Mouse (Mus musculus) testis, adult 2 months (tissue): Measurements from ENCODE around the gene Ctse. TPM values are rescaled to one million over a fixed set of nuclear protein-coding genes. Genes with fewer than 3 reads are reported as not detected.

Experiments
- H3K27ac ChIP-seq: fragments of 200-500 bp; 2 replicates; pipeline ENCODE4 v1.5.1; 2012; ENCODE audit warnings: low read depth, low read length; ENCODE audit not compliant: control insufficient read depth, insufficient read depth
- H3K27me3 ChIP-seq: fragments of 200-500 bp; 2 replicates; pipeline ENCODE4 v1.6.1; 2012; ENCODE audit warnings: mild to moderate bottlenecking, low read length, moderate library complexity; ENCODE audit not compliant: control insufficient read depth, insufficient read depth
- H3K36me3 ChIP-seq: fragments of 200-500 bp; 2 replicates; pipeline ENCODE4 v1.6.1; 2012; ENCODE audit warnings: mild to moderate bottlenecking, low read length; ENCODE audit not compliant: control insufficient read depth, insufficient read depth
- H3K4me1 ChIP-seq: fragments of 200-500 bp; 2 replicates; pipeline ENCODE4 v1.6.1; 2012; ENCODE audit warnings: low read length; ENCODE audit not compliant: control insufficient read depth, insufficient read depth
- H3K4me3 ChIP-seq: fragments of 200-500 bp; 2 replicates; pipeline ENCODE4 v1.5.1; 2012; ENCODE audit warnings: low read depth, mild to moderate bottlenecking, low read length, moderate library complexity, mixed read lengths; ENCODE audit not compliant: control insufficient read depth
- CTCF ChIP-seq: fragments of 200-500 bp; IDR thresholded peaks from 2 replicates; pipeline ENCODE4 v1.5.1; 2012; ENCODE audit warnings: low read depth, mild to moderate bottlenecking, inconsistent platforms, low read length, moderate library complexity; ENCODE audit not compliant: control insufficient read depth, insufficient read depth, insufficient replicate concordance
- POLR2A ChIP-seq: fragments of 200-500 bp; IDR thresholded peaks from 2 replicates; pipeline ENCODE4 v1.6.1; 2012; ENCODE audit warnings: low read depth, mild to moderate bottlenecking, inconsistent platforms, low read length, moderate library complexity; ENCODE audit not compliant: control insufficient read depth
- polyA plus RNA-seq: library from polyadenylated mRNA; depleted of rRNA; stranded (reverse); fragments of >200 nt; gene quantifications from 2 replicates; pipeline ENCODE4 v1.2.3, GENCODE M21; 2012

Gene Ctse
- polyA plus RNA-seq, 1 experiment: 0.07 TPM

DNA sequence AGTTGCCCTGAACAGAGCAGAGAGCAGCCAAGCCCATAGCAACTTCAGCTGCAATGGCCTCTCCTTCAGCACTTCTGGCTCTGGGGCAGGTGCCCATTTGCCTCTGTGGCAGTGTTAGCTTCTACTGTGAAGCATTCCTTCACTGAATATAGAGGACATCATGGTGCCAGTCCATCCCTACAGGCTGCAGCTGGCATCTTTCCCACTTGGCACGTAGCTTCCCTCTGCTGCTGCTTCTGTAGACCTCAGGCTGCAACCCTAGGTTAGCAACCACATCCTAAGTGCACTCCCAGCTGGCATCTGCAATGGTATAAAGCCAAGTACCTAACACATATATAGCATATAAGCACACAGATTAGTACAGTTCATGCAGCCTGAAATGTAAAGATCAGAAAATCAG is 27.8 kb downstream of the Ctse start:
- no peak for TF ChIP-seq CTCF
- no peak for TF ChIP-seq POLR2A
- H3K4me3 ChIP-seq: no peak overlapping the region
- H3K27me3 ChIP-seq: no peaks in the 10 kb centered on the region
- H3K4me1 ChIP-seq: no peaks in the 10 kb centered on the region
- no peak overlapping the region for H3K27ac ChIP-seq
- H3K36me3 ChIP-seq: no peaks in the 10 kb centered on the region

DNA sequence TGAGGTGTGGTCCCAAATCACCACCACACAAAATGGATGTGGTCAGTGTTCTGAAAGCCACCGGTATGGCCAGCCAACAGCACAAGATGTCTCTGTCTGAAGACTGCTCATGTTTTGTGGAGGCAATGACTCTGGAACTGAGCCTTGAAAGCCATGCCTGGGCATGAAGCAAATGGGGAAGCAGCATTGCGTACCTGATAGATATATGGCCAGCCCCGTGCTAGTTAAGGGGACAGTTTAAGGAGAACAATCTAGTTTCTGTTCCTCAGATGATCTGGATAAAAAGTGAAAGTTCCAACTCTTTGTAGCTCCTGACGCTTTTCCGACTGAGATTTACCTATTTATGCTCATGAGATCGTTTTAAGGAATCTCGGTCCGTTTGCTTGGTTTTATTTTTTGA is 33.0 kb downstream of the Ctse start:
- TF ChIP-seq CTCF (no peak), POLR2A (no peak)
- H3K27me3 ChIP-seq: no peaks in the 10 kb centered on the region
- no peak overlapping the region for H3K27ac ChIP-seq
- H3K36me3 ChIP-seq: no peaks in the 10 kb centered on the region
- no peak overlapping the region for H3K4me3 ChIP-seq
- H3K4me1 ChIP-seq: no peaks in the 10 kb centered on the region

DNA sequence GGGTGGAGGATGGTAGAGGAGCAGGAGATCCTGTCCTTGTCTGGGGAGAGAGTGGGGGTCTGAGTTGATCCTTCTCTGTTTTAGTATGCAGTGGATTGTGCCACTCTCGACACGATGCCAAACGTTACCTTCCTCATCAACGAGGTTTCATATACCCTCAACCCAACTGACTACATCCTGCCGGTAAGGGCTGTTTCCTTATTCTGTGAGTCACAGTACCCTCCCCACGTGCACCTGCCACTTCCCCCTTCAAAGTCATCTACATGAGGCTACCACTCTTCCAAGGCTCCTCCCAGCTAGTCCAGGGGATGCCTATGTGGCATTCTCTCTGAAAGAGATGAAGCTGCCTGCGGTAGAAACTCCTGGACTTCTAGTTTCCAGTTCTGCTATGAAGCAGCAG is 34.3 kb downstream of the Ctse start:
- no peak overlapping the region for H3K27ac ChIP-seq
- no peaks in the 10 kb centered on the region for H3K27me3 ChIP-seq
- no peaks in the 10 kb centered on the region for H3K4me1 ChIP-seq
- no peak overlapping the region for H3K4me3 ChIP-seq
- no peak for TF ChIP-seq CTCF
- TF ChIP-seq POLR2A: no peak
- H3K36me3 ChIP-seq: no peaks in the 10 kb centered on the region

DNA sequence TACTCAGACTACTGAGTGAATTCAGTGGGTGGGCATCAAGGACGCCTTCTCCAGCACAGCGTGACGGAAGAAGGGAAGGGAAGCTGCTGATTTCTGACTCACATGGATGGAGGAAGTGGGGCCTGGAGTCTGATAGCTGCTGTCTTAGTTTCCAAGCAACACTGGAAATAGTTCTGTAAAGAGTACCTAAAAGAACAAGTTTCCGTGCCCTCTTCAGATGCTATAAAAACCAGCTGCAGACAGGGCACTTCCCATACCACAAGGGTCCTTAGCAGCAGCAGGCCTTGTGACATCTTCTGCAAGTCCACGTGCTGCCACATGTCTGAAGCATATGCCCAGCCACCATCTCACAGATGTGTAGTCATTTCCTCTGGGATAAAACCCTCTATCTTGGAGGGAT is 41.5 kb downstream of the Ctse start:
- no peak for TF ChIP-seq POLR2A
- no peak for TF ChIP-seq CTCF
- no peaks in the 10 kb centered on the region for H3K4me1 ChIP-seq
- no peaks in the 10 kb centered on the region for H3K27me3 ChIP-seq
- no peak overlapping the region for H3K27ac ChIP-seq
- no peaks in the 10 kb centered on the region for H3K36me3 ChIP-seq
- peak overlapping the region; percentile 47 for H3K4me3 ChIP-seq

DNA sequence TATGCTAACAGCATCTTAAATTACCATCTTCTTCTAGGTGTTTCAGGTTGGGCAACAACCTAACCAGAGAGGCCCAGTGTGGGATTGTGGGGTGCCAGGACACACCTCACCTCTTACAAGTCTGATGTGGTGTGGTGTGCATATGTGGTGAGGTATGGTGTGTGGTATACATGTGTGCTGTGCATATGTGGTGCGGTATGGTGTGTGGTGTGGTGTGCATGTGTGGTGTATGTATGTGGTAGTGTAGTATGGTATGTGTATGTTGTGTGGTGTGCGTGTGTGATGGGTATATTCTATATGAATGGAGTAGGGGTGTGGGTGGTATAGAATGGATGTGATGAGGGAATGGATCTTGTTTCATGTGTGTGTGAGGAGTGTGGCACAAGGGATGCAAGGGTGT is 49.6 kb downstream of the Ctse start:
- H3K4me1 ChIP-seq: no peaks in the 10 kb centered on the region; the same call in 1 of the 2 replicates
- no peak overlapping the region for H3K4me3 ChIP-seq
- TF ChIP-seq POLR2A (no peak), CTCF (no peak)
- H3K36me3 ChIP-seq: no peaks in the 10 kb centered on the region
- no peak overlapping the region for H3K27ac ChIP-seq
- no peaks in the 10 kb centered on the region for H3K27me3 ChIP-seq

DNA sequence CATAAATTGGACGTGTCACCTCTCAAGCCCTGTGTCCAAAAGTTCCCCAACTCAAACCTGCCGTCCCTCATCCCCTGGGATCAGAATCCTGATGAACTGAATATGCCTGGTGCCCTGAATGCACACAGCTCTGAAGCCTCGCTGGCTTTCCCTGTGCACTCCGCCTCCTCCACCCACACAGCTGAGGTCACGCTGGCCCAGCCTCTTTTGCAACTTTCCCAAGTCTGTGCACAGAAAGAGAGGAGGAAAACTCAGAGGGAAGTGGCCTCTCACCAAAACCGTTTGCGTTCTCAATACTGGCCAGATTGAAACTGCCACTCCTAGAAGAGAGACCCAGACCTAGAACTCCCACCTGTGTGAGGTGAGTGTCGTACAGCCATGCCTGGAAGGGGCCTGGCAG is 50.4 kb downstream of the Ctse start, which contains the start of gene Rab7b:
Rab7b (plus strand) TSS at position 221 of the 400 bp plus-strand sequence.
- TF ChIP-seq CTCF (no peak), POLR2A (no peak)
- Histone ChIP-seq H3K27me3 (no peaks in the 10 kb centered on the region), H3K4me1 (no peaks in the 10 kb centered on the region; the same call in 1 of the 2 replicates), H3K4me3 (peak within 1 kb of the TSS; percentile 44), H3K36me3 (no peaks in the 10 kb centered on the region), H3K27ac (no peak within 1 kb of the TSS)

DNA sequence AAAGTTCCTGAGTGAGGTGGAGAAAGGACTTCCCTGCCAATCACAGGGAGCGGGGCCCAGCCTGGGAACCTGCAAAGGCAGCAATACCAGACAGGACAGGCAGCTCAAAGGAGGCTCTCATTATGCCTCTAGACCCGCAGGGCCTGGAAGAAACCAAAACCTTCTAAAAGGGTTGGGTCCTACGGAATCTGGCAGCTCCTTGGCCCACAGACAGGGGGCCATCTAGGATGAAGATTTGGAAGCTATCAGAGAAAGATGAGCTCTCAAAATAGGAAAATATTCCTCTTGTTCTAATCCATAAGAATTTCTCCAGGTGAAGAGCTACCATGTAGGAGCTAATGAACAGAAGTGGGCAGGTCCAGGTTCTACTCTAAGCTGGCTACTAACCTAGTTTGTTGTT is 50.9 kb downstream of the Ctse start:
- Histone ChIP-seq H3K27ac (no peak overlapping the region), H3K36me3 (no peaks in the 10 kb centered on the region), H3K27me3 (no peaks in the 10 kb centered on the region), H3K4me1 (no peaks in the 10 kb centered on the region; the same call in 1 of the 2 replicates), H3K4me3 (peak overlapping the region; percentile 44)
- no peak for TF ChIP-seq POLR2A
- TF ChIP-seq CTCF: no peak

DNA sequence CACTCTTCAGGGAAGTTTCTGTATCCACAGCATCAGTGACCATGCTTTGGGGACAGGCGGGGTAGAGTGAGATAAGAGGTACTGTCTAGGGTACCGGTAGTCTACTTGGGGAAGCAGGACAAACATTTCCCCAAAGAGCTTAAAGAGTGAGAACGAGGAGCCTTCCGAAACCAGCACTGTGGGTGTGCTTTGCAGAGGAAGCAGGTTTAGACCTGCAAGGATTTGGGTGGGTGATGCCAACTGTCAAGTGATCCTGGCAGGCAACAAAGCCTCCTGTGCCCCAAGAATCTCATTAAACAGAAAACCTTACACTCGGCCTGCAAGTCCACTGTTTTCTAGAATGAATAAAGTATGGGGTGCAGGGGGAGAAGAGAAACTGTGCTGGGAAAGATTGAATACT is 51.8 kb downstream of the Ctse start:
- no peak overlapping the region for H3K4me3 ChIP-seq
- H3K4me1 ChIP-seq: no peaks in the 10 kb centered on the region; the same call in 1 of the 2 replicates
- H3K27me3 ChIP-seq: no peaks in the 10 kb centered on the region
- H3K27ac ChIP-seq: no peak overlapping the region
- TF ChIP-seq POLR2A: no peak
- no peak for TF ChIP-seq CTCF
- H3K36me3 ChIP-seq: no peaks in the 10 kb centered on the region
